Mouse (Mus musculus) E14TG2a.4 (cell line): Measurements from ENCODE around the gene Myoz2.

Source experiments
- H3K27me3 ChIP-seq: 2 replicates; pipeline ENCODE4 v1.6.1; 2014; ENCODE audit warnings: low read length, control low read depth; ENCODE audit not compliant: insufficient read depth
- H3K36me3 ChIP-seq: 2 replicates; pipeline ENCODE4 v1.6.1; 2014; ENCODE audit warnings: low read length, control low read depth; ENCODE audit not compliant: insufficient read depth
- H3K4me1 ChIP-seq: replicated peaks from 2 replicates; pipeline ENCODE4 v1.6.1; 2014; ENCODE audit warnings: low read depth, low read length, control low read depth
- H3K4me3 ChIP-seq: replicated peaks from 2 replicates; pipeline ENCODE4 v1.5.1; 2014; ENCODE audit warnings: mild to moderate bottlenecking, low read length
- H3K9me3 ChIP-seq: 2 replicates; pipeline ENCODE4 v1.6.1; 2014; ENCODE audit warnings: low read length, control low read depth
- CTCF ChIP-seq: conservative IDR thresholded peaks from 2 replicates; pipeline ENCODE4 v1.5.1; 2014; ENCODE audit warnings: low read length
- NANOG ChIP-seq: IDR thresholded peaks from 2 replicates; pipeline ENCODE4 v1.6.1; 2014; ENCODE audit warnings: borderline replicate concordance, low read length, mixed read lengths
- POU5F1 ChIP-seq: IDR thresholded peaks from 2 replicates; pipeline ENCODE4 v1.6.1; 2014; ENCODE audit warnings: low read length, borderline replicate concordance

Gene Myoz2

GRCm38 (mm10) chr3:123070996-123071395 lies 36.2 kb upstream of the Myoz2 start:
- no peak overlapping the region for H3K4me3 ChIP-seq
- no peaks in the 10 kb centered on the region for H3K27me3 ChIP-seq
- no peaks in the 10 kb centered on the region for H3K36me3 ChIP-seq
- peaks cover 31% of the 10 kb centered on the region for H3K4me1 ChIP-seq
- H3K9me3 ChIP-seq = no peaks in the 10 kb centered on the region
- no peak for TF ChIP-seq CTCF
- TF ChIP-seq POU5F1 = no peak
- TF ChIP-seq NANOG = no peak

GRCm38 (mm10) chr3:123066836-123067235 lies 32.0 kb upstream of the Myoz2 start:
- Histone ChIP-seq H3K27me3 (no peaks in the 10 kb centered on the region), H3K4me1 (peaks cover 35% of the 10 kb centered on the region), H3K9me3 (no peaks in the 10 kb centered on the region), H3K36me3 (no peaks in the 10 kb centered on the region), H3K4me3 (no peak overlapping the region)
- TF ChIP-seq NANOG (no peak), CTCF (no peak), POU5F1 (no peak)

- Histone ChIP-seq H3K4me1 (peaks cover 39% of the 10 kb centered on the region), H3K36me3 (no peaks in the 10 kb centered on the region), H3K4me3 (no peak overlapping the region), H3K9me3 (no peaks in the 10 kb centered on the region), H3K27me3 (no peaks in the 10 kb centered on the region)
- no peak for TF ChIP-seq POU5F1
- no peak for TF ChIP-seq NANOG
- TF ChIP-seq CTCF = no peak
Measured at GRCm38 (mm10) chr3:123065466-123065865, 30.7 kb upstream of the Myoz2 start.

- H3K4me1 ChIP-seq = peaks cover 44% of the 10 kb centered on the region
- H3K9me3 ChIP-seq = no peaks in the 10 kb centered on the region
- TF ChIP-seq POU5F1 (no peak), NANOG (no peak), CTCF (no peak)
- H3K36me3 ChIP-seq = no peaks in the 10 kb centered on the region
- H3K4me3 ChIP-seq = no peak overlapping the region
- no peaks in the 10 kb centered on the region for H3K27me3 ChIP-seq
Measured at GRCm38 (mm10) chr3:123064186-123064585, 29.4 kb upstream of the Myoz2 start.

- TF ChIP-seq NANOG (no peak), POU5F1 (no peak), CTCF (no peak)
- Histone ChIP-seq H3K36me3 (no peaks in the 10 kb centered on the region), H3K4me1 (peaks cover 45% of the 10 kb centered on the region), H3K4me3 (no peak overlapping the region), H3K27me3 (no peaks in the 10 kb centered on the region), H3K9me3 (no peaks in the 10 kb centered on the region)
Measured at GRCm38 (mm10) chr3:123061931-123062330, 27.1 kb upstream of the Myoz2 start.

GRCm38 (mm10) chr3:123058832-123059231 lies 24.0 kb upstream of the Myoz2 start:
- no peaks in the 10 kb centered on the region for H3K27me3 ChIP-seq
- peaks cover 39% of the 10 kb centered on the region for H3K4me1 ChIP-seq
- H3K36me3 ChIP-seq = no peaks in the 10 kb centered on the region
- H3K9me3 ChIP-seq = no peaks in the 10 kb centered on the region
- H3K4me3 ChIP-seq = no peak overlapping the region
- TF ChIP-seq NANOG (no peak), CTCF (no peak), POU5F1 (no peak)

- no peak overlapping the region for H3K4me3 ChIP-seq
- TF ChIP-seq CTCF = no peak
- no peak for TF ChIP-seq POU5F1
- no peak for TF ChIP-seq NANOG
- no peaks in the 10 kb centered on the region for H3K27me3 ChIP-seq
- no peaks in the 10 kb centered on the region for H3K36me3 ChIP-seq
- H3K9me3 ChIP-seq = peaks cover 4% of the 10 kb centered on the region
- peaks cover 7% of the 10 kb centered on the region for H3K4me1 ChIP-seq
Measured at GRCm38 (mm10) chr3:123054178-123054577, 19.4 kb upstream of the Myoz2 start.

- Histone ChIP-seq H3K4me3 (no peak overlapping the region), H3K9me3 (peaks cover 6% of the 10 kb centered on the region), H3K36me3 (no peaks in the 10 kb centered on the region), H3K27me3 (no peaks in the 10 kb centered on the region), H3K4me1 (peaks cover 7% of the 10 kb centered on the region)
- TF ChIP-seq CTCF (no peak), NANOG (no peak), POU5F1 (no peak)
Measured at GRCm38 (mm10) chr3:123053192-123053938, 18.6 kb upstream of the Myoz2 start.

GRCm38 (mm10) chr3:123042308-123042707 lies 7.5 kb upstream of the Myoz2 start:
- no peaks in the 10 kb centered on the region for H3K9me3 ChIP-seq
- no peaks in the 10 kb centered on the region for H3K27me3 ChIP-seq
- H3K4me3 ChIP-seq = no peak overlapping the region
- H3K4me1 ChIP-seq = no peaks in the 10 kb centered on the region
- no peak for TF ChIP-seq POU5F1
- H3K36me3 ChIP-seq = no peaks in the 10 kb centered on the region
